Mouse (Mus musculus) forebrain, embryonic 12.5 days (tissue): ENCODE measurements around the gene Ryr1. TPM values are rescaled to one million over a fixed set of nuclear protein-coding genes. Genes with fewer than 3 reads are reported as not detected.

Experiments
- ATAC-seq: fragments of 200-750 bp; cut with Nextera tagmentation; 2 replicates; pipeline ENCODE4 v1.8.0; 2017; ENCODE audit warnings: moderate TSS enrichment; ENCODE audit not compliant: low FRiP score
- H3K27ac ChIP-seq: fragments of 300-500 bp; sonication (generic); 2 replicates; pipeline ENCODE4 v1.5.1; 2016; ENCODE audit warnings: mild to moderate bottlenecking
- H3K27me3 ChIP-seq: fragments of 300-500 bp; sonication (generic); 2 replicates; pipeline ENCODE4 v1.6.1; 2016; ENCODE audit warnings: mild to moderate bottlenecking
- H3K36me3 ChIP-seq: fragments of 300-500 bp; sonication (generic); replicated peaks from 2 replicates; pipeline ENCODE4 v1.6.1; 2016; ENCODE audit warnings: mild to moderate bottlenecking
- H3K4me1 ChIP-seq: fragments of 300-500 bp; sonication (generic); 2 replicates; pipeline ENCODE4 v1.6.1; 2016
- H3K4me2 ChIP-seq: fragments of 300-500 bp; sonication (generic); 2 replicates; pipeline ENCODE4 v1.6.1; 2016; ENCODE audit warnings: mild to moderate bottlenecking, moderate library complexity
- H3K4me3 ChIP-seq: fragments of 300-500 bp; sonication (generic); replicated peaks from 2 replicates; pipeline ENCODE4 v1.5.1; 2016; ENCODE audit warnings: mild to moderate bottlenecking
- H3K9ac ChIP-seq: fragments of 300-500 bp; sonication (generic); 2 replicates; pipeline ENCODE4 v1.6.1; 2016; ENCODE audit warnings: mild to moderate bottlenecking
- H3K9me3 ChIP-seq: fragments of 300-500 bp; sonication (generic); 2 replicates; pipeline ENCODE4 v1.6.1; 2016
- WGBS: fragments of 180-500 bp; shearing (Covaris S2); methylation state at CpG from one replicate; pipeline ENCODE4 v1.1.7; 2016; 5-methylcytosine and 5-hydroxymethylcytosine counted together
- polyA plus RNA-seq: library from polyadenylated mRNA; unstranded; fragments of >200 nt; fragmentation: Nextera tagmentation; extraction: Ambion mirVana; gene quantifications from 2 replicates; pipeline ENCODE4 v1.2.1, GENCODE M21; 2016

Gene Ryr1
- polyA plus RNA-seq, 1 experiment from 2014 or later: 4.8 TPM

DNA sequence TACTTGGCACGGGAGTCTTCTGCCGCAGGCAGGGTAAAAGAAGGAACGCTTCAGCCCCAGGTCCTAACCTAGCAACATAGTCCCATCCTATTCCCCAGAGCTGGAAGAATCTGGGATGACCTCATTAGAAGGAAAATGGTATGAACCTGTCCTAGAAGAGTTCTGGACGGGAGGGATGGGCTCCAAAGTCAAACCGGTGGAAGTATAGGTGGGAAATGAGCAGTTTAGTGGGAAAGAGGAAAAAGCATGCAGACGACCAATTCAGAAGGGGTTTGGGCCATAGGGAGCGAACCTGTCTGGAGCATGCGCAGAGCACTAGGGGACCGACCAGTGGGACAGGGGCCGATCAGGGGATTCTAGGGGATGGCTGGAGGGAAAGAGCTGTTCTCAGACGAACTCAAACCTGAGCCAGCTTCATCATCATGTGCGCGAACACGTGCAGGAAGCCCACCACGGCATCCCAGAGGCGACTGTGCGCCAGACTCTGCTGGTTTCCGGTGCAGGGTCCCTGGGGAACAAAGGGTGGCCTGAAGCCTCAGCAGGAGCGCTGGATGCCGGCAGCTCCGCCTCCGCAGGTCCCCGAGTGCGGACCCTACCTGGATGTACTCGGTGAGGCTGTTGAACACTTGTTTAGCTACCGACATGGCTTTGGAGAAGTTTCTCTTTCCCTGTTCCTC, 84.9 kb downstream of the Ryr1 start:
- peaks cover 26% of the 10 kb centered on the region for H3K4me1 ChIP-seq
- H3K36me3 ChIP-seq: no peaks in the 10 kb centered on the region
- peak overlapping the region; percentile 50; the same call in 1 of the 2 replicates for H3K27ac ChIP-seq
- no peaks in the 10 kb centered on the region; the same call in 1 of the 2 replicates for H3K27me3 ChIP-seq
- no peaks in the 10 kb centered on the region for H3K9me3 ChIP-seq
- H3K4me3 ChIP-seq: peak overlapping the region; percentile 42
- WGBS: under 1% methylated on average over 26 of the region's 26 CpGs
- H3K9ac ChIP-seq: peak overlapping the region; percentile 58
- peak overlapping the region; percentile 77 for H3K4me2 ChIP-seq
- peak; percentile 58 for ATAC-seq

DNA sequence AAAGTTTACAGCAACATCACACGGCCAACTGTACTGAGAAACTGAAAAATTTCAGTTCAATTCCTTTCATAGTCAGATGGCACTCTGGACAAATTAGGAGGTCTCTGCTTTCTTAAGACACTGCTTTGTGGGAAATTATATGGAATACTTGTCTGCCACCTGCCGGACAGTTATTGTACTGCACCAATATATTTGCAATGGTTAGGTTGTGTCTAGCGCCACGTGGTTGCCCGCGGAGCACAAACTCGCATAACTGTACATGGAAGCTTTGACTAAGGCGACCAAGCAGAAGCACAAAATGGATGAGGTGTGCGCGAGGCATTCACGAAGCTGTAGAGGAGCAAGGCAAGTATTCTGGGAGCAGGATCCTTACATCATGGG, 85.4 kb downstream of the Ryr1 start:
- Histone ChIP-seq H3K9ac (peak overlapping the region; percentile 58), H3K36me3 (no peaks in the 10 kb centered on the region), H3K27me3 (no peaks in the 10 kb centered on the region; the same call in 1 of the 2 replicates), H3K4me3 (peak overlapping the region; percentile 42), H3K9me3 (no peaks in the 10 kb centered on the region), H3K27ac (0 out of 2 replicates have a peak overlapping the region, but pooled peaks have one; percentile 50), H3K4me1 (peaks cover 26% of the 10 kb centered on the region), H3K4me2 (peak overlapping the region; percentile 77)
- ATAC-seq: peak; percentile 72
- WGBS: under 1% methylated on average over 11 of the region's 11 CpGs

DNA sequence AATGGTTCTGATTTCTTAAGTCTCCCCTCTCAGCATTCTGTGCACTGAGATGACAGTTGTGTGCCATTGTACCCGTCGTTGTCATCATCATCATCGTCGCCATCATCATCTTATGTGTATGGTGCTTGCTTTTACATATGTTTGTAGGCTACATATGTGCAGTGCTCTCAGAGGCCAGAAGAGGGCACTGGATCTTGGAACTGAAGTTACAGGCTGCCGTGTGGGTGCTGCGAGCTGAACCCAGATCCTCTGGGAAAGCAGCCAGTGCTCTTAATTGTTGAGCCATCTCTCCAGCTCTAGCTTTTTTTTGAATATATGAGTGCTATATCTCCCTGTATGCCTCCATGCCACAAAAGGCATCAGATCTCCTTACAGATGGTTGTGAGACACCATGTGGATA, 87.7 kb downstream of the Ryr1 start:
- no peaks in the 10 kb centered on the region for H3K36me3 ChIP-seq
- H3K4me1 ChIP-seq: peaks cover 13% of the 10 kb centered on the region
- 84% methylated on average over 6 of the region's 6 CpGs for WGBS
- ATAC-seq: no peak
- H3K4me2 ChIP-seq: no peak overlapping the region
- no peak overlapping the region for H3K4me3 ChIP-seq
- H3K9me3 ChIP-seq: no peaks in the 10 kb centered on the region
- no peak overlapping the region for H3K27ac ChIP-seq
- H3K9ac ChIP-seq: no peak overlapping the region
- no peaks in the 10 kb centered on the region for H3K27me3 ChIP-seq

DNA sequence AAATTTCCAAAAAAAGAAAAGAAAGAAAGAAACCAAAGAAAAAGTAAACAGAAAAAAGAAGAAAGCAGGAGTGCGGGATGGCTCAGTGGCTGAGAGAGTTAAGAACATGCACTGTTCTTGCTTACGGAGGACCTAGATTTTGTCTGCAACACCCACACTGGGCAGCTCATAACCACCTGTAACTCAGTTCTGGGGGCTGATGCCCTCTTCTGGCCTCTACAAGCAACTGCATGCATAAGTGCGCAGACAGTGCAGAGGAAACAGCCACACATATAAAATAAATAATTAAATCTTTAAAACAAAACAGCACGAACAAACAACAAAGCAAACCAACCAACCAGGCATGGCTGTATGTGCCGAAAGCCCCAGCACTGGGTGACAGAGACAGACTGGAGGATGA, 92.3 kb downstream of the Ryr1 start:
- Histone ChIP-seq H3K4me3 (no peak overlapping the region), H3K36me3 (no peaks in the 10 kb centered on the region), H3K9me3 (no peaks in the 10 kb centered on the region), H3K27me3 (no peaks in the 10 kb centered on the region), H3K27ac (no peak overlapping the region), H3K4me2 (no peak overlapping the region), H3K9ac (no peak overlapping the region), H3K4me1 (no peaks in the 10 kb centered on the region)
- 87% methylated on average over 5 of the region's 5 CpGs for WGBS
- no peak for ATAC-seq

DNA sequence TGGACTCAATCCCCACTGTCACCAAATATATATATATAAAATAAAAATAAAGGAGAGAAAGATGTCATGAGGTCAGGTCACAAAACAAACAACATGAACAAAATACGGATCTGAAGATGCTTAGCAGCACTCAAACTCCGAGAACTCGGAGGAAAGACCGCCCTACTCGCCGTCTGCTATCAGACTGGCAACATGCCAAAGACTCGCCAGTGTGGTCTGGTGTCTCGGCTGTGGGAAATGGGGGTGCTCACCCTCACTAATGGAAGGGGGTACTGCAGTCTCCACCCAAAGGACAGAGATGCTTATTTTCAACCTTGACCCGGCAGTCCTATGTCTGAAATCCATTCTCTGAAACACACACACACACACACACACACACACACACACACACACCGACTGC, 93.3 kb downstream of the Ryr1 start:
- H3K9ac ChIP-seq: no peak overlapping the region
- no peak overlapping the region for H3K27ac ChIP-seq
- no peak for ATAC-seq
- H3K36me3 ChIP-seq: no peaks in the 10 kb centered on the region
- 86% methylated on average over 10 of the region's 10 CpGs for WGBS
- no peaks in the 10 kb centered on the region for H3K4me1 ChIP-seq
- H3K27me3 ChIP-seq: no peaks in the 10 kb centered on the region
- no peak overlapping the region for H3K4me2 ChIP-seq
- no peaks in the 10 kb centered on the region for H3K9me3 ChIP-seq
- no peak overlapping the region for H3K4me3 ChIP-seq

DNA sequence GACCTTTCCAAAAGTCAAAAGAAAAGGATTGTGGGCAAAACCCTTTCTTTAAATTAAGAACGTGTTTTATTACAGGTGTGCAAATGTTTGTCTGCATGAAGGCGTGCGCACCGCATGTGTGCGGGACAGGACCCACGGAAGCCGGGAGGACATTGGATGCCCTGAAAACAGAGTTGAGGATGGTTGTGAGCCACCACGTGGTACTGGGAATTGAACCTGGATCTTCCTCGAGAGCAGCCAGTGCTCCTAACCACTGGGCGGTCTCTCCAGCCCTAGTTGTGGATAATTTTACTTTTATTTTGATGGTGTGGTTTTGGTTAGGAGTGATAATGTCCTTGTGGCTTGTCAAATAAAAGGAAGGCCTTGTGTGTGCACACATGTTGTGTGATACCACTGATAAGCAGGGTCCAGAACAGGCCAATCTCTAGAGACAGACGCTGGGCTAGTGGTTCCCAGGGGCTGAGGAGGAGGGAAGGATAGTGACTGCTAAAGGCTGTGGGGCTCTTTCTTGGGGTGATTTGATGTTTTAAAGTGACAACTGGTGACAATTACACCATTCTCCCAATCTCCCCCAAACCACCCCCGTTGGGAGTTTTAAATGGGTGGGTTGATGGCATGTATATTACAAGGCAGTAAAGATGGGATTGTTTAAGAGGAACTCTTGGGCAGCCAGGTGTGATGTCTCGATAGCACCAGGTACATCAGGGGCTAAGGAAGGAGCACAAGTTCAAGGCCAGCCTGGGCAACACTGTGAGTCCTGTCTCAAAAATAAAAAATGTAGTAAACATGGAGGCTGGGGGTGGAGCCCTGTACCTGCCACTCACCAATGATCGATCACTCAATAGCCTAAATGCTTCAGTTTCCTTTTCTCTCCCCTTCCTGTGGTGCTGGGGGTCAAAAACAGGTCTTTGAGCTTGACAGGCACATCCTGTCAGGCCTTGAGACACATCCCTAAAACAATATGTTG, 95.0 kb downstream of the Ryr1 start:
- whole genome bisulfite sequencing: 91% methylated on average over 14 of the region's 14 CpGs
- ATAC-seq: no peak

DNA sequence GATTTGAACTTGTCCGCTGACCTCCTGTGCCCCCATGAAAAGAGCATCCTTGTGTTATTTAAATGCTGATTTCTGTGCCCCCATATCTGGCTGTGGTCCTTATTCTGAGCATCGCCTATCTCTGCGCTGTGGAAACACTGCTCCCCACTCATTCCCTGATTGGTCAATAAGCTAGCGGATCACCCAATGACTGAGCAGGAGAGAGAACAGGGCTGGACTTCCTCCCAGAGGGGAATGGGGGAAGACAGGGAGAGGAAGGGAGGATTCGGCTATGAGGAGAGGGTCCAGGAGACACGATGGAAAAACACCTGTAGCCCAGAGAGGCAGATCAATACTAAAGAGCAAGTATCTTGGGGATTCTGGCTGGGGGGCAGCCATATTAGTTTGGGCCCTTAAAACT, 96.2 kb downstream of the Ryr1 start:
- WGBS: 88% methylated on average over 6 of the region's 6 CpGs
- Histone ChIP-seq H3K27ac (no peak overlapping the region), H3K4me2 (no peak overlapping the region), H3K4me3 (no peak overlapping the region), H3K36me3 (no peaks in the 10 kb centered on the region), H3K9ac (no peak overlapping the region), H3K27me3 (no peaks in the 10 kb centered on the region), H3K4me1 (no peaks in the 10 kb centered on the region), H3K9me3 (no peaks in the 10 kb centered on the region)
- no peak for ATAC-seq

More for the DNA sequence above, 95.0 kb downstream of the Ryr1 start:
- H3K9me3 ChIP-seq: no peaks in the 10 kb centered on the region
- no peak overlapping the region for H3K27ac ChIP-seq
- no peaks in the 10 kb centered on the region for H3K27me3 ChIP-seq
- H3K4me3 ChIP-seq: no peak overlapping the region
- no peak overlapping the region for H3K4me2 ChIP-seq
- no peaks in the 10 kb centered on the region for H3K4me1 ChIP-seq
- H3K36me3 ChIP-seq: no peaks in the 10 kb centered on the region
- no peak overlapping the region for H3K9ac ChIP-seq

DNA sequence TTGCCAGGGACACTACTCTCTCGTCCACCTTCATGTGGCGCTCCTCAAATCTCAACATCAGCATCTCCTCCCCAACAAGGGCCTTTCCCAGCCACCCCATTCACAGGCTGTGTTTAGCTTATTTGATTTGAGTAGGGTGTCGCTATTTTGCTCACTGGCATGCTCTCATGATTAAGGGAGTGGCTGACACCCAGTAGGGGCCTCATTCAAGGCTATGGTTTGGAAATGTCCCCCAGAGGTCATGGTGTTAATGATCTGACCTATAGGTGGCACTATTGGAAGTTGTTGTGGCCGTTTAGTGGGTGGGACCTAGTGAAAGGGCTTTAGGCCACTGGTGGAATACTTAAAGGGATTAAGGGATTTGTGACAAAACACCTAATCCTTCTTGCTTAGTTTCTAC, 98.2 kb downstream of the Ryr1 start:
- no peak overlapping the region for H3K4me2 ChIP-seq
- WGBS: 57% methylated on average over 4 of the region's 4 CpGs

DNA sequence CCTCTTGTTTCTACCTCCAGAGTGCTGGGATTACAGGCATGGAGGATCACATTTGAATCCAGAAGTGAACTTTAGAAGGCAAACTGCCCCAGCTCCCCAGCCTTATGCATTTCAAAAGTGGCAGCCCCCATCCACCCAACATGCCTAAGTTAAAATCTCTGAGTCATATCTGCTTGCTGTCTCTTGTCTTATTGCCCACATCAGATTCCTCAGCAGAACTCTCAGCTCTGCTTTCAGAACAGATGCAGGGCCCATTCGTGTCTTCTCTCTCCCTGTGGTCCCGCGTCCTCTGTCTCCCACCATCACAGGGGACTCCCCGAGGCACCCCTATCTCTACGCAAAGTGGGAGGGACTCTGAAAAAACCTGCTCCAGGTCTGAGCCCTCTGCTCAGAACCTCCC, 98.8 kb downstream of the Ryr1 start:
- Histone ChIP-seq H3K4me3 (no peak overlapping the region), H3K9ac (no peak overlapping the region), H3K9me3 (no peaks in the 10 kb centered on the region), H3K4me1 (no peaks in the 10 kb centered on the region), H3K27me3 (peaks cover 6% of the 10 kb centered on the region), H3K4me2 (no peak overlapping the region), H3K36me3 (no peaks in the 10 kb centered on the region), H3K27ac (no peak overlapping the region)
- ATAC-seq: no peak
- WGBS: 87% methylated on average over 5 of the region's 5 CpGs

More for the DNA sequence above, 98.2 kb downstream of the Ryr1 start:
- Histone ChIP-seq H3K9me3 (no peaks in the 10 kb centered on the region), H3K27ac (no peak overlapping the region), H3K27me3 (0 out of 2 replicates have a peak, but pooled peaks cover 3% of the 10 kb centered on the region), H3K36me3 (no peaks in the 10 kb centered on the region), H3K9ac (no peak overlapping the region), H3K4me1 (no peaks in the 10 kb centered on the region), H3K4me3 (no peak overlapping the region)
- no peak for ATAC-seq

DNA sequence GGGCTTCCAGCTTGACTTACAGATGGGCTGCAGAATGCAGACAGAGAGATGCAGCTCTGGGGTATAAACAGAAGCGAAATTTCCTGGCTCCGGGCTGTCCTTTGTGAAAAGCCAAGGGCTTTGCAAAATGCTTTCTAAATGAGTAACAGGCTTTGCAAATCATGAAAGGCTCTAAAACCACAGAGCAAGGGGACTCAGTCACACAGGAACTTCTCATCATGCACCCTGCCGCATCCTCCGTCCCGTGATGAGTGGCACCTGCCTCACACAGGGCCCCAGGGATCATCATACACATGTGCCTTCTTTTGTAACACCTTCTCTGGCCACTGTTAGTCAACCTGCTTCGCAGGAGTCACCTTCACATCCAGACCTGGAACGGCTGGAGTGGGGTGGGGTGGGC, 99.4 kb downstream of the Ryr1 start:
- WGBS: 86% methylated on average over 7 of the region's 7 CpGs
- no peaks in the 10 kb centered on the region for H3K4me1 ChIP-seq
- no peaks in the 10 kb centered on the region for H3K9me3 ChIP-seq
- no peak overlapping the region for H3K4me2 ChIP-seq
- no peak for ATAC-seq
- H3K27ac ChIP-seq: no peak overlapping the region
- H3K9ac ChIP-seq: no peak overlapping the region
- no peaks in the 10 kb centered on the region for H3K36me3 ChIP-seq
- H3K27me3 ChIP-seq: peaks cover 13% of the 10 kb centered on the region
- no peak overlapping the region for H3K4me3 ChIP-seq

DNA sequence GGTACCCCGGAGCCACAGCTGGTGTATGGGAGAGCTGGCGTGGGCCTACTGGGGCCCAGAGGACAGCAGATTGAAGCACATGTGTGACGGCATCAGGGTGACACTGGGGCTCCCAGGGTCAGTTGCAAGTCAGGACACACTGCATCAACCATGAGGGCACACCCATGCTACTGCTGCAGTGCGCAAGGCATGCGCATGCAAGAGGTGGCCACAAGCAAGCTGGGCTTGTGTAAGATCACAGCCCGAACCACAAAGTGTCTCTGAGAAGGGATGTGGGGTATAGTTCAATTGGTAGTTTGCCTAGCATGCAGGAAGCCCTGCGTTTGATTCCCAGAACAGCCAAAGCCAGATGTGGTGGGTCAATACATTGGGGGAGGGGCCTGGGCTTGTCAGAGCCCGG, 101.5 kb downstream of the Ryr1 start:
- peaks cover 33% of the 10 kb centered on the region for H3K27me3 ChIP-seq
- no peak overlapping the region for H3K4me2 ChIP-seq
- no peak overlapping the region for H3K4me3 ChIP-seq
- peaks cover 9% of the 10 kb centered on the region for H3K4me1 ChIP-seq
- H3K36me3 ChIP-seq: no peaks in the 10 kb centered on the region
- H3K9ac ChIP-seq: no peak overlapping the region
- WGBS: 88% methylated on average over 8 of the region's 8 CpGs
- H3K27ac ChIP-seq: no peak overlapping the region
- ATAC-seq: no peak
- no peaks in the 10 kb centered on the region for H3K9me3 ChIP-seq

DNA sequence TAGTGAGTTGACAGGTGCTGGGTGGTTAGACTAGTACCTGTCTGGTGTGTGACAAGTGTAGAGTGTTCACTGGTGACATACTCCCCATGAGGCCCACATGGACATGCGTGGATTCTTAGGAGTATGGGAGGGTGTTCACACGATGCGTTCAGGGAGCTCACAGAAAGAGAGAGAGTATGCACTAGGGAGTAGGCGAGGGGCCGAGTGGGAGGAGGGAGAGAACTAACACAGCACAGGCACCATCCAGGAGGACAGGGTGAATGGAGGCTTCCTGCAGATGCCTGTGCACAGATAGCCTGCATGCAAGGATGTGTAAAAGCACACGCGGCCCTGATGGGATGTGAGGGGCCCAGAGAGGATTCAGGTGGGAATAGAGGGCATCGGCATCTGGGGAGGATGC, 102.5 kb downstream of the Ryr1 start:
- no peak overlapping the region for H3K9ac ChIP-seq
- ATAC-seq: no peak
- peaks cover 9% of the 10 kb centered on the region for H3K4me1 ChIP-seq
- no peaks in the 10 kb centered on the region for H3K9me3 ChIP-seq
- no peaks in the 10 kb centered on the region for H3K36me3 ChIP-seq
- 93% methylated on average over 8 of the region's 8 CpGs for WGBS
- no peak overlapping the region for H3K4me2 ChIP-seq
- H3K27ac ChIP-seq: no peak overlapping the region
- H3K27me3 ChIP-seq: peaks cover 44% of the 10 kb centered on the region
- no peak overlapping the region for H3K4me3 ChIP-seq
